In genomic region chr11:20646986-20647726, GRCm38 (mm10) we compare ENCODE assay signal across 11 mouse cellular contexts.
A peak's percentile ranks its signal among the peaks of the same experiment; 100 is the strongest.
DNase-seq lines count a peak whose midpoint lies in the region; ATAC-seq and TF ChIP-seq lines count a peak whose summit lies in the region.
"Had no signal": no experiment of that assay in that cellular context is flagged by ENCODE, and none has a peak within 500 bp of the region (broad histone marks: within the 10 kb centered on the region; RNA-seq: fewer than 3 reads in every experiment).

No protein-coding gene starts in this region.

- no peaks in the 10 kb centered on the region for H3K27me3 ChIP-seq in kidney, adult 2 months (replicated peaks; ENCODE audit: control insufficient read depth, insufficient read depth, low read length)
- no peaks in the 10 kb centered on the region for H3K27me3 ChIP-seq in midbrain, embryonic 11.5 days (ENCODE audit: control insufficient read depth, insufficient read depth, low read length)
- H3K27me3 ChIP-seq: liver, embryonic 15.5 days had no signal

- peak overlapping the region; percentile 27; the same call in 1 of the 2 replicates for H3K27ac ChIP-seq in kidney, adult 2 months (ENCODE audit: insufficient read depth, low read depth, low read length)
- no peak overlapping the region for H3K27ac ChIP-seq in ES-E14 (ENCODE audit: insufficient read depth, low read depth, low read length, poor library complexity, severe bottlenecking)
- 0 out of 2 replicates have a peak overlapping the region, but pooled peaks have one; percentile 13 for H3K27ac ChIP-seq in embryonic fibroblast, embryonic 13.5 days (ENCODE audit: insufficient read depth, low read length)
- H3K27ac ChIP-seq in midbrain, embryonic 11.5 days (ENCODE audit: low read depth, low read length), result peak overlapping the region; percentile 15
- H3K27ac ChIP-seq: liver, embryonic 15.5 days had no signal

- peak overlapping the region; percentile 6; the same call in 1 of the 2 replicates for H3K9ac ChIP-seq in ES-E14 (ENCODE audit: insufficient read depth, low read depth, low read length, poor library complexity, severe bottlenecking)
- peak overlapping the region; percentile 27; the same call in 1 of the 2 replicates for H3K9ac ChIP-seq in midbrain, embryonic 11.5 days (ENCODE audit: low read length)
- H3K9ac ChIP-seq: liver, embryonic 15.5 days had no signal

- DNase-seq in kidney, adult 2 months, result no peak
- DNase-seq in kidney, postnatal 36 days, result no peak
- no peak for DNase-seq in ES-E14 (ENCODE audit: low read depth, low spot score)
- peak; percentile 88 for DNase-seq in midbrain, embryonic 11.5 days (ENCODE audit: low spot score, missing footprints)
- DNase-seq in B cell, adult 2 months, result no peak
- no peak for DNase-seq in layer of hippocampus, postnatal 14 days (ENCODE audit: low spot score in 2 of 2)
- DNase-seq: cerebellum, adult 18-20 months; thymus, postnatal 25 days had no signal

- no peak overlapping the region for H3K4me2 ChIP-seq in midbrain, embryonic 11.5 days
- H3K4me2 ChIP-seq: liver, embryonic 15.5 days had no signal

- H3K36me3 ChIP-seq in kidney, adult 2 months (ENCODE audit: control insufficient read depth, insufficient read depth, low read length), result no peaks in the 10 kb centered on the region; the same call in 1 of the 2 replicates
- H3K36me3 ChIP-seq in ES-E14 (ENCODE audit: control insufficient read depth, insufficient read depth, low read length, poor library complexity, severe bottlenecking), result peaks cover 8% of the 10 kb centered on the region; the same call in 1 of the 2 replicates
- no peaks in the 10 kb centered on the region for H3K36me3 ChIP-seq in midbrain, embryonic 11.5 days (ENCODE audit: control insufficient read depth, insufficient read depth, low read length)

- H3K4me1 ChIP-seq in kidney, adult 2 months (ENCODE audit: control insufficient read depth, insufficient read depth, low read length), result peaks cover 25% of the 10 kb centered on the region
- H3K4me1 ChIP-seq in ES-E14 (ENCODE audit: control insufficient read depth in 2 of 2, insufficient read depth in 2 of 2, low read length in 2 of 2, poor library complexity in 1 of 2), result peaks cover 16 to 24% of the 10 kb centered on the region in 2 experiments
- peaks cover 25% of the 10 kb centered on the region for H3K4me1 ChIP-seq in embryonic fibroblast, embryonic 13.5 days (ENCODE audit: control insufficient read depth, insufficient read depth, low read length)
- peaks cover 69% of the 10 kb centered on the region for H3K4me1 ChIP-seq in midbrain, embryonic 11.5 days (ENCODE audit: control insufficient read depth, insufficient read depth, low read length)

- TF ChIP-seq CTCF in kidney, adult 2 months (conservative IDR thresholded peaks at IDR 0.05; ENCODE audit: insufficient read depth, insufficient read length, low read depth, low read length), result no peak
- TF ChIP-seq CTCF in embryonic fibroblast, embryonic 13.5 days (IDR thresholded peaks at IDR 0.05; ENCODE audit: borderline replicate concordance, insufficient read depth, low read length), result no peak

- WGBS in kidney, adult 2 months, result 36% methylated on average over 10 of the region's 10 CpGs
- 20% methylated on average over 10 of the region's 10 CpGs for WGBS in midbrain, embryonic 11.5 days

- no peaks in the 10 kb centered on the region for H3K9me3 ChIP-seq in ES-E14 (ENCODE audit: control insufficient read depth, insufficient read depth, low read depth, low read length)
- H3K9me3 ChIP-seq in midbrain, embryonic 11.5 days (ENCODE audit: control insufficient read depth, low read length), result no peaks in the 10 kb centered on the region
- H3K9me3 ChIP-seq: liver, embryonic 15.5 days had no signal

- TF ChIP-seq POLR2A in kidney, adult 2 months (IDR thresholded peaks at IDR 0.05; ENCODE audit: low read depth, low read length), result no peak
- TF ChIP-seq POLR2A in embryonic fibroblast, embryonic 13.5 days (IDR thresholded peaks at IDR 0.05; ENCODE audit: low read depth, low read length), result no peak

- in situ Hi-C loops in ES-E14 (cut with MboI; ENCODE audit: low sequenced_read_pairs in 2 of 2, unreplicated experiment in 2 of 2), result loop anchor here in 1 of 2 experiments (25.0 kb wide), 1 partner anchor 185 kb away; no protein-coding TSS in a partner anchor

- ATAC-seq in midbrain, embryonic 11.5 days (ENCODE audit: low FRiP score), result 0 out of 2 replicates have a peak, but pooled peaks have one; percentile 25
- no peak for ATAC-seq in granulocyte monocyte progenitor cell, adult 5-6 weeks (replicated peaks; ENCODE audit: poor library complexity, severe bottlenecking)

- no peak overlapping the region for H3K4me3 ChIP-seq in kidney, adult 2 months (ENCODE audit: insufficient read depth, low read depth, low read length)
- no peak overlapping the region for H3K4me3 ChIP-seq in ES-E14 (ENCODE audit: insufficient read depth in 1 of 2, low read depth in 1 of 2, low read length in 2 of 2, poor library complexity in 1 of 2, severe bottlenecking in 1 of 2)
- no peak overlapping the region for H3K4me3 ChIP-seq in embryonic fibroblast, embryonic 13.5 days (ENCODE audit: insufficient read depth, low read length)
- no peak overlapping the region for H3K4me3 ChIP-seq in midbrain, embryonic 11.5 days (ENCODE audit: low read depth, low read length)
- H3K4me3 ChIP-seq: liver, embryonic 15.5 days had no signal

TF ChIP-seq in ES-E14, 5 proteins besides CTCF, POLR2A, EP300 and RAD21:
- TF ChIP-seq HCFC1 (IDR thresholded peaks at IDR 0.05; ENCODE audit: borderline replicate concordance, insufficient read depth, low read length) (no peak), ZNF384 (IDR thresholded peaks at IDR 0.05; ENCODE audit: low read depth, low read length) (no peak), ZC3H11A (IDR thresholded peaks at IDR 0.05; ENCODE audit: borderline replicate concordance, low read depth, low read length) (no peak), CHD2 (IDR thresholded peaks at IDR 0.05; ENCODE audit: low read depth, low read length) (no peak), MAFK (IDR thresholded peaks at IDR 0.05; ENCODE audit: insufficient read depth, low read depth, low read length) (no peak)
